Mouse (Mus musculus) gastrocnemius, postnatal 14 days (tissue): ENCODE measurements around the gene Whamm. TPM values are rescaled to one million over a fixed set of nuclear protein-coding genes. Genes with fewer than 3 reads are reported as not detected.

Experiments
- DNase-seq: peaks from one replicate; pipeline ENCODE4 v3.0.0; 2021; ENCODE audit warnings: mixed read lengths
- intact Hi-C: fragments of 180-260 bp; cut with DNase I; formaldehyde crosslinking; loops from one replicate; pipeline ENCODE4 v1.15.1; 2025; ENCODE audit warnings: low total_unique reads
- long read RNA-seq, 2 experiments: library from polyadenylated mRNA; stranded (forward); transcript quantifications; one replicate each; pipeline ENCODE4 v2.0.0; 2021
- total RNA-seq, 2 experiments: library from RNA; stranded (reverse); gene quantifications; 2 replicates each; pipeline ENCODE4 v1.2.3; 2021

Whamm gene
- total RNA-seq: 1 to 10 TPM; 4.8 to 5.7 TPM
- long read RNA-seq, experiment 1, transcript Whamm-201 (10 exons, 3,069 nt): major isoform, 5 of 8 reads
- long read RNA-seq, experiment 1, partial matches to known transcripts: 0 of 8 reads
- long read RNA-seq, experiment 1, other reads (novel, unspliced or antisense): 3 of 8 reads
- long read RNA-seq, experiment 2, partial matches to known transcripts: 0 of 5 reads
- long read RNA-seq, experiment 2, other reads (novel, unspliced or antisense): 4 of 5 reads

DNA sequence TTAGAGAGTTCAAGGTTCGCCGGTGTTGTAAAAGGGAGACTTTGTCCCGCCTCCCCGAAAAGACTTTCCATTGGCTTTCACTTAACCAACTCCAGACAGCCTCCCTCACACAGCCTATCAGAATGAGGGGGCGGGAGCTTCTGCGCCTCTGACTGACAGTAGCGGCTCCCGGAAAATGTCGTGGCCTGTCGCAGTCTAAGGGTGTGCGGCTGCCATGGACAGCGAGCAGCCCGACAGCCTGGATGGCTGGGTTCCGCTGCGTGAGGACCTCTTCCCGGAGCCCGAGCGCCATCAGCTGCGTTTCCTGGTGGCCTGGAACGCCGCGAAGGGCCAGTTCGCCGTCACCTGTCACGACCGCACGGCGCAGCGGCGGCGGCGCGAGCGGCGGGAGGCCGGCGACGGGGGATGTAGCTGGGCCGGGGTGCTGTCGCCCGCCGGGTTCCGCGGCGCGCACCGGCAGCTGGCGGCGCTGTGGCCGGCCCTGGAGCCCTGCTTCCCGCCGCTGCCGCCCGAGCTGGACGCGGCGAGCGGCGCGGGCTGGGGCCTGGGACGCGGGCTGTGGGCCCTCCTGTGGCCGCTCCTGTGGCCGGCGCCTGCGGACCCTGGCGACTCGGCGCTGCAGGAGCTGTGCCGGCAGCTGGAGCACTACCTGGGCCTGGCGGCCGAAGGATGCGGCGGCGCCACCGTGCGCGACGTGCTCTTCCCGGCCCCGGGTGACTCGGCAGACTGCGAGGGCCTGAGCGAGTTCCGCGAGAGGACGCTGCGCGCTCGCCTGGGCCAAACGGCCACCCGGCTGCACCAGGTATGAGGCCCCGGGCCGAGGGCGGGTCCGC, at the start of gene Whamm:
Gene Whamm (plus strand): TSS at position 159 of the 833 bp plus-strand sequence.
- intact Hi-C loops: no loop called here
- peak; percentile 92 for DNase-seq

DNA sequence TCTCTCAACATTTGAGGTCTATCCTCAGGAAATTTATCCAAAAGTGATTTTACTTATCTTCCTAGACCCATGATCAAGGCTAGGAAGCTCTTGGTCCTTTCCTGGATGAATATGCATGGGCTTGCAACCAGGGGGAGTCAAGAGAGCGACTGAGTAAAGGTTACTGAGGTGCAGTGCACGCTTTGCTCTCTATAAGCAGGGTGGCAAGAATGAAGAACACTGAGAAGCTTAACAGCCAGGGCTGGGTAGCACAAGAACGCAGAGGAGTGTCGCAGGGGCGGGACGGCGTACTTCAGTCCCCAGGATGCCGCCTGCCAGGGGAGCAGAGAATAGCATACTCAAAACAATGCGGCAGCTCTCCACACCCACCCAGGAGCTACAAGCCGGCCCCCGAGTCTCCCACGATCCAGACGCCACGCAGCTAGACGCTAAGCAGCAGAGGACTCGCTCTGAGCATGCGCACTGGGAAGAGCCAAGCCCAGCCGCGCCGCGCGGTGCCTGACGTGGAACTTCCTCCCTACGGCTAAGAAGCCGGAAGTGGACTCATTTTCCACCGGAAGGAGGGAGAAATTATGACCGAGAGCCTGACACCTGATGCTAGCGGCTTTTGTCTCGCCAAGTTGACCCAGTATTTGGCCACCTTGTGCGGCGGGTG, 47.9 kb upstream of the Whamm start:
- intact Hi-C loops: no loop called here

DNA sequence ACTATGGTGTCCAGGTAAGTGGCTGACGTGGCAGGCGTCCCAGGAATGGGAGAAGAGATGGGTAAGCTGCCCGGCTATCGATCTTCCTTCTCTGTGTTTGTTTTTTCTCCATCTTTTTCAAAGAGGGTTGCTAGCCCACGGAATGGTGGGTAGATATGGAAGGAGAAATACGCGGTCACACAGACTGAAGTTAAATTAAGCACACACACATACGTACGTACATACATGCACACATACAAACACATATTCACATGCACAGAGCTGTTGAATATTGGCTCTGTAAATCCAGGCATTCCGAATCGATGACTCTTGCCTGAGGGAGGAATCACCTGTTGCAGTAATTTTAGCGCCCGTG, 47.4 kb upstream of the Whamm start:
- intact Hi-C loops: no loop called here
- no peak for DNase-seq

More for the DNA sequence above, 47.9 kb upstream of the Whamm start:
- DNase-seq: peak; percentile 90

DNA sequence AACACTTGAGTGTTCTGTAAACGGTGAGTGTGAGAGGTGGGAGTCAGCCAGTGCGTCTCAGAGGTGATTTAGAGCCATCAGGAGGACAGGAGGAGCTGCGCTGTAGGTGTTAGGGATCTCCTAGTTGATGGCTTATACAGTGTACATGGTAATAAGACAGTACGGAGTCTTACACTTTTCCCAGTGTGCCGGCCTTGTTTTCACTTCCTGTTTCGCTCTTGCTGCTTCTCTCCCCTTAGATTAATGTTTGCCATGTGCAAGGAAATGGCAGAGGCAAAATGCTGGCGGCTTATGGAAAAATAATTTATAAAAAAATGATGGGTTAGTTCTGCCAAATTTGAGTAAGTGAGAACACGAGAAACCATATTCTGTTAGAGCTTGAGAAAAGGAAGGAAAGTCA, 42.1 kb upstream of the Whamm start:
- no peak for DNase-seq
- intact Hi-C loops: no loop called here

DNA sequence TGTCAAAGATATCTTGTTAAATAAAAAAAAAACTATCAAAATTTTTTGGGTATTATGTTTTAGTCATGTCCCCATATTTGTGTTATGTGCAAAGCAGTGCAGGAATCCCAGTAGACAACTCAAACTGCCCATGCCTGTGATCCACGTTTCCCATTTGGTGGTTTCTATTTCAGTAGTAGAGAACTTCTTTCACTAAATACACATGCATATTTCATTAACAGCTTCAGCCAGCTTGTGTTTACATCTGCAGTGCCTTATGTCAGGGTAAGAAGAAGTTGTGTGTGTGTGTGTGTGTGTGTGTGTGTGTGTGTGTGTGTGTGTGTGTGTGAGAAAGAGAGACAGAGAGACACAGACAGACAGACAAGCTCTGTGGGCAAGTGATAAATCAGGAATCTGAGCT, 39.6 kb upstream of the Whamm start:
- intact Hi-C loops: no loop called here
- DNase-seq: no peak

DNA sequence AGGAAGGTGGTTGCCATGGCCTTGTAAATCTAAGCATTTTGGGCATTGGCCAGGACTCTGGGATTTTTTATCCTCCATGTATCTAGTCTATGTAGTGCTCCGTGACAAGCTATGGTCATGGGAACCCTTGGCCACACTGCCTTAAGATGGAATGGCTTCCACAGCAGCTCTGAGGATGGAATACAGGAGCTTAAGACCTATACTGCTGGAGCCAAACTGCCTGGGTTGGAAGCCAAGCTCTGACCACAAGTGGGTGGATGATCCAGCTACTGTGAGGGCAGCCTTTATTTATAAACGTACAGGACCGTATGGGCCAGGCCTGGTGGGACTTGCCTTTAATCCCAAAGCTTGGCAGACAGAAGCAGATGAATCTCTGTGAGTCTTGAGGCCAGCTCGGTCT, 34.6 kb upstream of the Whamm start:
- intact Hi-C loops: no loop called here
- DNase-seq: no peak

DNA sequence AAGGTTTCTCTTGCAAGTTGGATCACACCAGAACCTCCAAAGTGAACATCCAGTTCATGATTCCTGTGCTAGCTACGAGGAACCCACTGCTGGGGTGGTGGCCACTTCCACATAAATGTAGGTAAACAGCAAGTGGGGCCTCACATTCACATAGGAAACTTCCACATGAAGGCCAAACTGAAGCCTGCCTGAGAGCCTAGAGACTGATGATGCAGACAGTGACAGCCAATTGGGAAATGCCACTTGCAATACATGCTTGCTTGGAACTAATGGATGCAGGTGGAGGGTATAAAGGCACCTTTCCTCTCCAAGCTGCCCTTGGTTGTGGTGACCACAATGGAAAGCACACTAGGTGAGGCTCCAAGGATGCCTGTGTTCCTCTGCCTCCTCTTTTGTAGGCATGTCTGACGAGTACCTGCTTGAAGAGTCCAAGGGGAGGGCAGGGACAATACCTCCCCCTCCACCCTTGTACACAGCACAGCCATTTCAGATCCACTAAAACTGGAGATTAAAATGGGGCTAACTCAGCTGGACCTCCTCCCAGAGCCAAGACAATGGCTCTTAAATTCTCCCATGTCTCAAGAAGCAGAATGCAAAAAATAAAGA, 32.9 kb upstream of the Whamm start:
- intact Hi-C loops: no loop called here

DNA sequence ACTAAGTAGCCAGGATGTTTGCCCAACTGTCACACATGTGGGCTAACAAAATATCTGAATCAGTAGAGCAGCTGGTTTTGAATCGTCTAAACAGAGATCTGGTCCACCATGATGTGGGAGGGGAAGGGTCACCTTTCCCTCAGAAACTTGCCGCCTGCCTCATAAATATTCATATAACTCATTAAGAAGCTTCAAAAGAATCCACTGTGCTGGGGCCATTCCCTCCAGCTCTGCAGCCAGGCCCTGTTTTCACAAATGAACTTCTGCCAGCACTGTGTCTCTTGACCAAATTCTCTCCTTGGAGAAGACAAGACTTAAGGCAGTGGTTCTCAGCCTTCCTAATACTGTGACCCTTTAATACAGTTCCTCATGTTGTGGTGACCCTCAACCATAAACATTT, 31.5 kb upstream of the Whamm start:
- no peak for DNase-seq
- intact Hi-C loops: no loop called here

More for the DNA sequence above, 32.9 kb upstream of the Whamm start:
- DNase-seq: no peak

DNA sequence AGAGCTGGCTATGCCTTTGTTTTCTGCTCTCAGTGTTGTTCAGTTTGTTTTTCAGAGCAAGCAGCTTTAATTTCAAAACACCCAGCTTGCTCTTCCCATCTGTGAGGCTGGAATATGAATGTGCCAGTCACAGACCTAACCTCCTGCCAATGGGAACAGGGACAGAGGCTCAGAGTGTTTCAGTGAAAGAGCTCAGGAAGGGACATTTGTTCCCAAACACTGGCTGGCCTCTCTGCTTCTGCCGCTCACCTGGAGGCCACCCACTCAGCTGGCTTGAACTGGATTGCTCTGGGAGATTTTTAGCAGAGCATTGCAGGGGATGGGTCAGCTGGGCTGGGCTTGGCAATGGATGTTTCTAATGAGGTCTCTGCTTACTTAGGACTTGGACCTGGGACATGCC, 30.1 kb upstream of the Whamm start:
- no peak for DNase-seq
- intact Hi-C loops: no loop called here

DNA sequence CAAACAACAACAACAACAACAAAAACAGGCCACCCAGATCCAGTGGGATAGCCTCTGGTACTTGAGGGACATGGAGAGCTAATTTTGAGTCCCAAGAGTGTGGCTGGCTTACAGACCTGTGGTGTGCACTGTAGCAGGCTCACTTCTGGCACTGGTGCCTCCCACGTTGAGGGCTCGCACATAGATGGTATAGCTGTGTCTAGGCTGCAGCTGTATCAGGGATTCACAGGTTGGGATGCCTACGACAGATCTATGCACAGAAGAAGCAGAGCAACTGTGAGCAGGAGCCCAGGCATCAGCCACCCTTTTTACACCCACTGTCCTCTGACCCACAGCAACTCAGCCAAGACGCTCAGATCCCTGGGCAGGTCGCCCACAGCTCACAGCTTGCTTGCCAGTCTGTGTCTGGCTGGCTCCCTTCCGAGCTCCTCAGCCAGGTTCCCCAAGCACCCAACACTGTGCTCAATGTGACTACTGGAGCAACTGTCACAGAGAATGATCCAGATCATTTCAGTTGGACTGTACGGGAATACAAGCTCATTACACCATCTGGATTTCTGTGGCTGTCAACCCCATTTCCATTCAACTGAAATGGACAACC, 29.0 kb upstream of the Whamm start:
- intact Hi-C loops: no loop called here
- peak; percentile 87 for DNase-seq

DNA sequence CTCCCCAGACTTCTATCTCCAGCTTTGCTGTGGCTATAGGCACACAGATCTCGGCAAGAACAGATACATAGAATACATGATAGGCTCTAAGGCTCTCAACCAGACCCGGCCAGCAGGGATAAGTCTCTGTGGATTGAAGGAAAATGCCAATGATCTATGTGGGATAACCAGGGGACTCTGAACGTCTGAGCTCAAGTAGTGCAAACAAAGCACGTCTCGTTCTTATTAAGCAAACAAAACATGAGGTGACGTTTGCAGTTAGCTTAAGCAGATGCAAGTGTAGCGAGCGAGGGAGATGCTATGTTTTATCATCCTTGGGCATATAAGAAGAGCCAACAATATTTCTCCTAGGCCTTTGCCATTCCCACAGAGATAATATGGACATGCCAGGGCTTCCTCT, 28.1 kb upstream of the Whamm start:
- intact Hi-C loops: no loop called here
- no peak for DNase-seq

DNA sequence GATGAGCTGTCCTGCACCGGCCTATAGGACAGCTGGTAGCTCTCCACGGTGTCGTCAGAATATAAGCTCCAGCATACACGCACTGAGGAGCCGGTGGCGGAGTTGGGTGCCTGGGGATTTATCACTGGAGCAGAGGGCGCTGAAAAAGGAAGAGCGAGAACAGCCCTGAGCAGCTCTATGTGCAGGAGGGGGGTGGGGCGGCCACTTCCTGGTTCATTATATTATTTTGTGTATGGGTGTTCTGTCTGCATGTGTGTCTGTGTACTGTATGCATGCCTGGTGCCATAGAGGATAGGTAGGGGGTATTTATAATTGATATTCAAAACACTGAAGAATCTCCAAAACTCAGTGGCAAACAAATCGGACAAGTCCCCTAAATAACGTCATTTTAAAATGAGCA, 22.2 kb upstream of the Whamm start:
- DNase-seq: no peak
- intact Hi-C loops: no loop called here

DNA sequence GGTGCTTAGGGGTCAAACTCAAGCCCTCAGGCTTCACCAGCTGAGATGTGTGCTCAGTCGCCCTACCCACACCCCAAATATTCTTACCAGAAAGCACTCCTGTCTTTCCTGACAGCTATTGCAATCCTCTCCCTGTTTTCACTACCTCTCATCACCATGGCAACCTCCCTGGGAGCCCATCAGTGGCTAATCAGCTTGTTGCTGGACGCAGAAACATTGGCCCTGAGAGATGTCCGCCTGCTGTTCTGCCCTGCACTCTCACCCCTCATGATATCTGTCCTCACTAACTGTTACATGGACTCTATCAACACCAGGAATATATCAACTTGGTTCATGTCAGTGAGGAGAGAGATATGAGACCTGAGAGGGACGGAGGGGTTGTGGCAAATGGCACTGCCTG, 17.5 kb upstream of the Whamm start:
- no peak for DNase-seq

DNA sequence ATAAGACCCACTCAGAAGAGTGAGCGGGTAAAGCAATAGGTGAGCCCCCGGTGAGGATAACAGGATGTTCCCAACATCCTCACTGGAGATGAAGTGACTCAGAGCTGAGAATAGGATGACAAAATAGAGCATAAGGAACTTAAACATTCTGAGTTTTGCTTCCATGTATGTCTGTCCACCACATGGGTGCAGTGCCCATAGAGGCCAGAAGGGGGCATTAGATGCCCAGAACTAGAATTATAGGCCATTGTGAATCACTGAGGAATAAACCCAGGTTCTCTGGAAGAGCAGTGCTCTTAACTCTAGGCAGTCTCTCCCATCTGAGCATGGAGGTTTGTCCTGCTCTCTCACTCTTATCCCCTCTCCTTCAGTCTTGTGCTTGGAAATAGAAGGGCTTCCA, 16.7 kb upstream of the Whamm start:
- intact Hi-C loops: no loop called here
- no peak for DNase-seq

More for the DNA sequence above, 17.5 kb upstream of the Whamm start:
- intact Hi-C loops: no loop called here

DNA sequence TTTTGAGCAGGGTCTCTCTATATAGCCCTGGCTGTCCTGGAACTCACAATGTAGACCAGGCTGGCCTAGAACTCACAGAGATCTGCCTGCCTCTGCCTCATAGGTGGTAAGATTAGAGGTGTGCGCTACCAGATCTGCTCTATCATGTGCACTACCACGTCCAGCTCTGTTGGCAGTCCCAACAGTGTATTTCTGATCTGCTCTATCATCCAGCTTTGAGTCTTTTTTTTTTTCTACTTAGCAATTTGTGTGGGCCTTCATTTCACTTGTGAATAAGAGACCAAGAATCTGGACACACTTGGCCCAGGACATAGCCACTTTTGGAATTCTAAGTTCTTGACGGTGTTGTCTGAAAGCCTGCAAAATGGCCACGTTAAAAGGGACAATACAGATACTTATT, 14.2 kb upstream of the Whamm start:
- no peak for DNase-seq
- intact Hi-C loops: no loop called here

DNA sequence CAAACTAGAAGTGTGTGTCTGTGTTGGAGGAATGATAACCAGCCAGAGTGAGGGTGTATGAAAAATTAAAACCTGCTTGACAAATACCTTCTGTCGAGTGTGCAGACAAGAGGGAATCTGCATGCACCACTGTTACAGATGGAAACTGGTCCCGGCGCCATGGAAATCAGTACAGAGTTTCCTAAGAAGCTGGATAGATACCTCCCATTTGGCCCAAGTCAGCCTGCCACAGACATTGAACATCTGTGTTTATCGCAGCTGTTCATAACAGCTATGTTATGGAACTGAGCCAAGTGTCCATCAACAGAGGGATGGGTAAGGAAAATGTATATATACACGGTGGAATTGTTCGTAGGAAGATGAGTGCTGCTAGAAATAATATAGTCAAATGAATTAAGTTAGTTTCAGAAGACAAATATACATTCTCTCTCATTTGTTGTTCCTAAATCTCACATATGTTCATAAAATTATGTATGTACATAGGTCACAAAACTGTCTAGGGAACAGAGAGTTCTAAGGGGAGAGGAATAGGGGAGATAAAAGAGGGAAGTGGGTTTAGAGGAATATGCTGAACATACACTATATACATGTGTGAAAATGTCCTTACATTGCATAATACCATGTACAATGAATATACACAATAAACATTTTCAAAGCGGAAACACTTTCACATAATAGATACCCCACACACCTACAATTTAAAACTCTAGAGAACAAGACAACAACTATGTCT, 13.6 kb upstream of the Whamm start:
- intact Hi-C loops: no loop called here
- DNase-seq: no peak

DNA sequence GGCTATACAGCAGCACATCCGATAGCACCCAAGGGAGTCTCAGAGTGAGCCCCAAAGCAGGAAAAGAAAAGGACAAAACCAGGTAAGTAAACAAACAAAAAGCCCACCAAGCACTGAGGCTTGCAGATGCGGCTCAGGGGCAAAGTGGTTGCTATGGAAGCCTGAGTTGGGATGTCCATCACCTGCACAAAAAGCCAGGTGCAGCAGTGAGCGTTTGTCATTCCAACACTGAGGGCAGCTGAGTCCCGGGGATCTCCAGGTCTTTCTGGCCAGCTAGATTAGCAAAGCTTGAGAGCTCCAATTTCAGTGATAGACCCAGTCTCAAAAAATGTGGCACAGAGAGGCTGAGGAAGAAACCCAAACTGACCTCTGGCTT, 13.1 kb upstream of the Whamm start:
- DNase-seq: no peak
- intact Hi-C loops: no loop called here

DNA sequence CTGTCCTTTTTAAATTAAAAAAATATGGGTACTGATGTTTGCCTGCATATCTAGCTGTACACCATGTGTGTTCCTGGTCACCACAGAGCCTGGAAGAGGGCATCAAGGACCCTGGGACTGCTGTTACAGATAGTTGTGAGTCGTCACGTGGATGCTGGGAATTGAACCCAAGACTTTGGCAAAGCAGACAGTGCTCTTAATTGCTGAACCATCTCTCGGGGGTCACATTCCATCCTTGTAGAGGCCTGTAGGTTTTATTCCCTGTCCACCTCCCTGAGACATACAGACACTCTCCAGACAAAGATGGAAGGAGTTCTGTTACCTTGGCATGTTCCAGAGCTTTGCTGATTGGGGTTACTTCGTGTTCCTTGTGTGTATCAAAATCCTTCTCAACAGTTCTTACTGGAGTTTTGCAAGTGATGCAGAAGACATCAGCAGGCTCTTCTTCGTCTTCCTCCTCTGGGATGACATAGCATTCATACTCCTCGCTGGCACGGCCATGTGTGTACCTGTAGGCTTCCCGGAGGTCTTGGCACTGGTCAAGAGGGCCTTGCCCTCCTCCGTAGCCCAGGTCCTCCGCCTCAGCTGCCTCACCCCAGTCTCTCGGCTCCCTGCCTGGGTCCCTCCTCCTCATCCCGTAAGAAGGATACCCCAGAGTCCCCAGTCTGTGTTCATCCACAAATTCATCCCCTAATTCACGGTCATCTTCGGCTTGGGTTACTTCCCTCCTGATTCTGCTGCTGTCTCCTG, 11.7 kb upstream of the Whamm start:
- intact Hi-C loops: no loop called here
- no peak for DNase-seq
